Mouse (Mus musculus) lung, embryonic 15.5 days (tissue): ENCODE measurements at regions not wholly inside any gene's neighbourhood (a gene's known extent, or its start where the extent isn't known, plus 50 kb on each side); places are given as distances from the start of the nearest gene placed in this dataset.

Experiments used
- ATAC-seq: fragments of 200-750 bp; cut with Nextera tagmentation; 2 replicates; pipeline ENCODE4 v1.8.0; 2017; ENCODE audit warnings: moderate number of reproducible peaks, borderline replicate concordance; ENCODE audit not compliant: low FRiP score, low TSS enrichment; ENCODE audit errors: extremely low read depth
- H3K27ac ChIP-seq: fragments of 300-500 bp; sonication (generic); 2 replicates; pipeline ENCODE4 v1.5.1; 2015; ENCODE audit warnings: moderate library complexity, mild to moderate bottlenecking, inconsistent platforms
- H3K27me3 ChIP-seq: fragments of 300-500 bp; sonication (generic); 2 replicates; pipeline ENCODE4 v1.6.1; 2015; ENCODE audit warnings: inconsistent platforms
- H3K36me3 ChIP-seq: fragments of 300-500 bp; sonication (generic); 2 replicates; pipeline ENCODE4 v1.6.1; 2015; ENCODE audit warnings: inconsistent platforms
- H3K4me1 ChIP-seq: fragments of 300-500 bp; sonication (generic); 2 replicates; pipeline ENCODE4 v1.6.1; 2015; ENCODE audit warnings: inconsistent platforms
- H3K4me2 ChIP-seq: fragments of 300-500 bp; sonication (generic); 2 replicates; pipeline ENCODE4 v1.6.1; 2015; ENCODE audit warnings: inconsistent platforms, mild to moderate bottlenecking, moderate library complexity
- H3K4me3 ChIP-seq: fragments of 300-500 bp; sonication (generic); 2 replicates; pipeline ENCODE4 v1.5.1; 2015; ENCODE audit warnings: mild to moderate bottlenecking, inconsistent platforms
- H3K9ac ChIP-seq: fragments of 300-500 bp; sonication (generic); 2 replicates; pipeline ENCODE4 v1.6.1; 2015; ENCODE audit warnings: inconsistent platforms
- H3K9me3 ChIP-seq: fragments of 300-500 bp; sonication (generic); 2 replicates; pipeline ENCODE4 v1.6.1; 2016; ENCODE audit warnings: inconsistent platforms
- WGBS: fragments of 180-500 bp; shearing (Covaris S2); methylation state at CpG from one replicate; pipeline ENCODE4 v1.1.7; 2015; 5-methylcytosine and 5-hydroxymethylcytosine counted together

DNA sequence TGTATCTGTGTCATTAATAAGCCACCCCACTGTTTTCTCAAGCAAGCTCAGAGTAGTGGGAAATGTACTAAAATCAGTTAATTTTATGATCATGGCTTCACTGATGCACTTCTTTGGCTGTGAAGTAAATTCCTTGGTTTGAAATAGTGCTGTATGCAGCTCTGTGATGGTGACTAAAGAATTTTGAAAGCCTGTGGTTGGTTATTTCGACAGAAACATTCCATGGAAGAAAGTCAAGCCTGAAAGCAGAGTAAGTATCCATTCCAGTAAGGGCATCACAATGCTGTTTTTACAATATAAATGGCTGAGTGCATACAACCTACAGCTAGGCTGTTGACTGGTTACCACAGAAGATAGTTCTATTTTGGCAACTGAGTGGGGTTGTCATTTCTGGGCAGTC, 154.2 kb upstream of the Galnt13 start:
- H3K9me3 ChIP-seq, result no peaks in the 10 kb centered on the region
- 52% methylated on average over 1 of the region's 1 CpGs for WGBS
- no peak overlapping the region for H3K4me3 ChIP-seq
- no peaks in the 10 kb centered on the region for H3K27me3 ChIP-seq
- ATAC-seq, result no peak
- no peak overlapping the region for H3K9ac ChIP-seq
- H3K36me3 ChIP-seq, result no peaks in the 10 kb centered on the region
- H3K4me2 ChIP-seq, result no peak overlapping the region
- no peak overlapping the region for H3K27ac ChIP-seq
- no peaks in the 10 kb centered on the region for H3K4me1 ChIP-seq

DNA sequence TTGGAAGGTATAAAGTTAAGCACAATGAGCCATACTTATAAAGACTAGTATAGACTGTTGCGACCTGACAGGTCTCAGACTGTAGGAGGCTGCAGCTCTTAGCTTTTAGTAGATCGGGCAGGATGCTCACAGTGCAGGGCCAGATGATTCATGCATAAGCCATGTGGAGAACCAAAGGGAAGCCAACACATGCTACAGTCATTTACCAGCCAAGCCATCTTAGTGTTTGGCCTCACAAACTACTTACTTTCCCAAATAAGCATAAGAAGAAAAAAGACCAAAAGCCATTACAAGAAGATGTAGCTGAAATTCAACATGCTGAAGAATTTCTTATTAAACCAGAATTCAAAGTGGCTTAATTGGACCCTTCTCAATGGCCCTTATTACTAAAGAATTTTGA, 152.2 kb upstream of the Galnt13 start:
- H3K27me3 ChIP-seq, result no peaks in the 10 kb centered on the region
- no peak overlapping the region for H3K4me2 ChIP-seq
- no peak overlapping the region for H3K4me3 ChIP-seq
- no peaks in the 10 kb centered on the region for H3K4me1 ChIP-seq
- H3K9ac ChIP-seq, result no peak overlapping the region
- 72% methylated on average over 2 of the region's 2 CpGs for WGBS
- H3K27ac ChIP-seq, result no peak overlapping the region
- no peak for ATAC-seq
- H3K9me3 ChIP-seq, result no peaks in the 10 kb centered on the region
- H3K36me3 ChIP-seq, result no peaks in the 10 kb centered on the region

DNA sequence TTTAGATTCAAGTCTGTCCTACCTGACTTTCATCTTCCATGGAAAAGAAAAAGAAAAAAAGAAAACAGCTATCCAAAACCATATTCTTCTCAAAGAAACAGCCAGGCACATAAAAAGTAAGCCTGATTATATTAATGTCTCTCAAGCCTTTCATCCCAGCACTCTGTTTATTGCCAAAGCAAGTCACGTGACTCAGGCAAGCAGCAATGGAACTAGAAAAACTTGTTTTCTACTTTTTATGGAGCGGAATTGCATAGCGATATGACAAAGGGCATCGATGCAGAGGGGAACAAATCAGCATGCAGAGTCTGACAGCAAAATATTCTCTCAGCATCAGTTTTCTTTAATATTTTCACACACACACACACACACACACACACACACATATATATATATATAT, 130.6 kb upstream of the Galnt13 start:
- 79% methylated on average over 4 of the region's 4 CpGs for WGBS
- ATAC-seq, result no peak
- Histone ChIP-seq H3K36me3 (no peaks in the 10 kb centered on the region), H3K27ac (no peak overlapping the region), H3K4me2 (no peak overlapping the region), H3K27me3 (no peaks in the 10 kb centered on the region), H3K9me3 (no peaks in the 10 kb centered on the region), H3K4me3 (no peak overlapping the region), H3K4me1 (no peaks in the 10 kb centered on the region), H3K9ac (no peak overlapping the region)

DNA sequence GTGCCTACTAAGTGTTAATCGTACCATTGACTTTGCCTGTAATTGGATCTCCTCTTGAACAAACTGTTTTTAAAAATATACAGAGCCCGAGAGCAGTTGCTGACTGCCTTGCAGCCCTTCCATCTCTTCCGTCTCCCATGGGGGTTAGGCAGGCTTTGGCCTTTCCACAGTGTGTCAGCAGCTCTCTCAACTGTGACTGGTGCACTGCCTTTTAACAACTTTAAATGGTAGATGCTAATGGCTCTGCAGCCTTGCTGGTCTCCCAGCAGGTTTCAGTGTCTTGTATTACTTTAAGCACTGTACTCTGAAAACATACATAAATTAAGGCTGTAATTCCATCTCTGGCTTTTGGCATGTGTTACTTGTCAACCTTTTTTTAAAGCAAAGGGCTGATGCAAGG, 117.6 kb upstream of the Galnt13 start:
- Histone ChIP-seq H3K27me3 (no peaks in the 10 kb centered on the region), H3K4me3 (no peak overlapping the region), H3K4me2 (no peak overlapping the region), H3K9me3 (no peaks in the 10 kb centered on the region), H3K36me3 (no peaks in the 10 kb centered on the region), H3K4me1 (no peaks in the 10 kb centered on the region), H3K27ac (no peak overlapping the region), H3K9ac (no peak overlapping the region)
- no peak for ATAC-seq
- 52% methylated on average over 3 of the region's 3 CpGs for WGBS

DNA sequence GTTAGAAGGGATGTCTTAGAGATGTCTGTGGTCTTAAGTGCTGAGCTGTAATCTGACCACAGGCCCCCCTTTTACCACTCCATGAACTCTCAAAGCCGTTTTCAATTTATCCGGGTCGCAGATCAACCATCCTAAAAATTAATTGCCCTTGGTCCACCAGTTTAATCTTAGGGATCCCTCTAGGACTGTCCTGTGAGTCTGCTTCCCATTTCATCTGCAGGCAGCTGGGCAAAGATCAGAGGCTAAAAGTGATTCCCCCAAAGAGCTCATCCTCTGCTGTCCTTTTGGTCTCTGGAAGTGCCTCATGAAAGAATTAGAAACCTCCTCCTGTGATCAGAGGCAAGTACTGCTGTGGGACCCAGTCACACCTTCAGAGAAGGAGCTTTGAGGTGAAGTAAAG, 69.2 kb upstream of the Galnt13 start:
- Histone ChIP-seq H3K36me3 (no peaks in the 10 kb centered on the region), H3K4me2 (no peak overlapping the region), H3K9ac (no peak overlapping the region), H3K4me3 (no peak overlapping the region), H3K27me3 (no peaks in the 10 kb centered on the region), H3K4me1 (no peaks in the 10 kb centered on the region), H3K9me3 (no peaks in the 10 kb centered on the region), H3K27ac (no peak overlapping the region)
- ATAC-seq, result no peak
- 58% methylated on average over 3 of the region's 3 CpGs for WGBS

DNA sequence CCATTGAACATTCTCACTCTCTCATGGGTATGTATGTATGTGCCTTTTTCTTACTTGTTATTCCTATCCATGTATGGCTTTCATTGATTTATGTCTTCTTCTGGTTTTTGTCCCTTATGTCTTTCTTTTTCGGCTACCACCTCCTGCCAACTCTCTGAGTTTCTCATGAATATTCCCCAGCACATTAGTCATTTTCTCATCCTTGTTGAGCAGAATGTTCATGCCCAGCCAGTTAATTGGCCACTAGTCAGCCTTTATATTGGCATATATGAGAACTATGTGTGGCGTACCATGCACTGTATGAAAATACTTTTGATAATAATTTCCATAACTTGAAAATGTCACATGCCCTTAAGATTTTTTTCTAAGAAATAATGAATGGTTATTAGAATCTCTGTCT, 56.8 kb upstream of the Galnt13 start:
- 81% methylated on average over 2 of the region's 2 CpGs for WGBS

More for the DNA sequence above, 56.8 kb upstream of the Galnt13 start:
- no peak overlapping the region for H3K9ac ChIP-seq
- no peaks in the 10 kb centered on the region for H3K36me3 ChIP-seq
- no peaks in the 10 kb centered on the region for H3K4me1 ChIP-seq
- no peaks in the 10 kb centered on the region for H3K27me3 ChIP-seq
- H3K4me2 ChIP-seq, result no peak overlapping the region
- H3K4me3 ChIP-seq, result no peak overlapping the region
- no peak overlapping the region for H3K27ac ChIP-seq
- no peak for ATAC-seq
- no peaks in the 10 kb centered on the region for H3K9me3 ChIP-seq
